Mouse (Mus musculus) MEL (cell line): ENCODE data around the gene Iqschfp.

ENCODE experiments used
- CTCF ChIP-seq, 3 experiments: IDR thresholded peaks in 2 of 3; conservative IDR thresholded peaks in 1 of 3; 2 replicates each; pipeline ENCODE4 v1.5.1; 2011 to 2012; ENCODE audit warnings: low read length in 3 of 3, low read depth in 2 of 3, mild to moderate bottlenecking in 2 of 3, improper control_type of control experiment in 1 of 3, inconsistent platforms in 1 of 3, mixed read lengths in 1 of 3, moderate library complexity in 1 of 3; ENCODE audit not compliant: control insufficient read depth in 1 of 3, insufficient read depth in 1 of 3, poor library complexity in 1 of 3, severe bottlenecking in 1 of 3
- GATA1 ChIP-seq: IDR thresholded peaks from 2 replicates; pipeline ENCODE4 v1.6.1; 2011; ENCODE audit warnings: low read depth, low read length, improper control_type of control experiment
- MAZ ChIP-seq: IDR thresholded peaks from 2 replicates; pipeline ENCODE4 v1.6.1; 2012; ENCODE audit warnings: low read depth, mild to moderate bottlenecking, inconsistent platforms, low read length, improper control_type of control experiment
- UBTF ChIP-seq: IDR thresholded peaks from 2 replicates; pipeline ENCODE4 v1.6.1; 2012; ENCODE audit warnings: low read depth, mild to moderate bottlenecking, inconsistent platforms, low read length, improper control_type of control experiment, moderate library complexity, borderline replicate concordance; ENCODE audit not compliant: insufficient read depth
- USF1 ChIP-seq: IDR thresholded peaks from 2 replicates; pipeline ENCODE4 v1.6.1; 2014; ENCODE audit warnings: low read depth, mild to moderate bottlenecking, inconsistent platforms, low read length, improper control_type of control experiment, moderate library complexity

DNA sequence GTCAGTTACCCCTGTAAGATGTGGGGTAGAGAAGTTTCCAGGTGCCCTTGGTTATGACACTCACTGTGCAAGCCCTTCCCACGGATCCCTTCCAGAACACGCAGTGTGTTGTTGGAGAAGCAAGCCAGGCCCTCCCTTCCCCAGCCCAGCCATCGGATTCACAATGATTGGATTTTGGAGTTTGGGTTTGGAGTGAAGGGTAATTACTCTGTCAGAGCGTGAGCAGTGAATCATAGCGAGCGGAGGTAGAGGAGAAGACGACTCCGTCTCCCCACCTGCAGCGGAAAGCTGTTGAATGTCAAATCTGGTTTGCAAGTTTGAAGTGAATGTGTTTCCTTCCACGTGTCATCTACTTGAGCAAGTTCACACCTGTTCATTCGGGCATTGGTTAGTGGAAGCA lies 620.3 kb downstream of the Iqschfp start:
- no peak for TF ChIP-seq USF1
- TF ChIP-seq GATA1: no peak
- TF ChIP-seq UBTF: no peak
- TF ChIP-seq CTCF (IDR thresholded peaks at IDR 0.05 in 2 of 3, conservative IDR thresholded peaks at IDR 0.05 in 1 of 3; ENCODE audit: control insufficient read depth in 1 of 3, insufficient read depth in 1 of 3, low read depth in 2 of 3, low read length in 3 of 3, poor library complexity in 1 of 3, severe bottlenecking in 1 of 3): no peak
- TF ChIP-seq MAZ: no peak
